Mouse (Mus musculus): ENCODE results near the gene Akap4. TPM values are rescaled to one million over a fixed set of nuclear protein-coding genes. Genes with fewer than 3 reads are reported as not detected.

Gene Akap4
- polyA plus RNA-seq, 1 experiment: not detected

GRCm38 (mm10) chrX:7085878-7086277, 18.6 kb downstream of the Akap4 start:
- no peak for TF ChIP-seq CTCF (IDR thresholded peaks at IDR 0.05; ENCODE audit: extremely low read depth, insufficient read depth, insufficient read length, insufficient replicate concordance)
- no peak for TF ChIP-seq POLR2A (IDR thresholded peaks at IDR 0.05; ENCODE audit: low read depth, low read length)
- WGBS: 46% methylated on average over 1 of the region's 1 CpGs
- H3K27me3 ChIP-seq (ENCODE audit: control insufficient read depth, insufficient read depth, low read length): no peaks in the 10 kb centered on the region
- no peak for DNase-seq (ENCODE audit: low read depth in 1 of 2, low spot score in 2 of 2)
- no peak overlapping the region for H3K27ac ChIP-seq (ENCODE audit: insufficient read depth, low read length)
- H3K4me1 ChIP-seq (ENCODE audit: control insufficient read depth, insufficient read depth, insufficient read length): no peaks in the 10 kb centered on the region
- H3K4me3 ChIP-seq (ENCODE audit: extremely low read depth, insufficient read depth, insufficient read length): no peak overlapping the region
- H3K36me3 ChIP-seq (ENCODE audit: control insufficient read depth, insufficient read depth, low read length): no peaks in the 10 kb centered on the region

GRCm38 (mm10) chrX:7090323-7090722, 23.0 kb downstream of the Akap4 start:
- Histone ChIP-seq H3K36me3 (ENCODE audit: control insufficient read depth, insufficient read depth, low read length) (no peaks in the 10 kb centered on the region), H3K27me3 (ENCODE audit: control insufficient read depth, insufficient read depth, low read length) (no peaks in the 10 kb centered on the region), H3K4me3 (ENCODE audit: extremely low read depth, insufficient read depth, insufficient read length) (no peak overlapping the region), H3K27ac (ENCODE audit: insufficient read depth, low read length) (no peak overlapping the region), H3K4me1 (ENCODE audit: control insufficient read depth, insufficient read depth, insufficient read length) (no peaks in the 10 kb centered on the region)
- DNase-seq (ENCODE audit: low read depth in 1 of 2, low spot score in 2 of 2): no peak
- TF ChIP-seq POLR2A (IDR thresholded peaks at IDR 0.05; ENCODE audit: low read depth, low read length) (no peak), CTCF (IDR thresholded peaks at IDR 0.05; ENCODE audit: extremely low read depth, insufficient read depth, insufficient read length, insufficient replicate concordance) (no peak)

- TF ChIP-seq POLR2A (IDR thresholded peaks at IDR 0.05; ENCODE audit: low read depth, low read length): no peak
- no peak for TF ChIP-seq CTCF (IDR thresholded peaks at IDR 0.05; ENCODE audit: extremely low read depth, insufficient read depth, insufficient read length, insufficient replicate concordance)
- H3K27ac ChIP-seq (ENCODE audit: insufficient read depth, low read length): no peak overlapping the region
- H3K36me3 ChIP-seq (ENCODE audit: control insufficient read depth, insufficient read depth, low read length): no peaks in the 10 kb centered on the region
- no peaks in the 10 kb centered on the region for H3K27me3 ChIP-seq (ENCODE audit: control insufficient read depth, insufficient read depth, low read length)
- H3K4me3 ChIP-seq (ENCODE audit: extremely low read depth, insufficient read depth, insufficient read length): no peak overlapping the region
- no peak for DNase-seq (ENCODE audit: low read depth in 1 of 2, low spot score in 2 of 2)
- H3K4me1 ChIP-seq (ENCODE audit: control insufficient read depth, insufficient read depth, insufficient read length): no peaks in the 10 kb centered on the region
Measured at GRCm38 (mm10) chrX:7102280-7102679, 35.0 kb downstream of the Akap4 start.

GRCm38 (mm10) chrX:7114885-7115284, 47.6 kb downstream of the Akap4 start:
- Histone ChIP-seq H3K27me3 (ENCODE audit: control insufficient read depth, insufficient read depth, low read length) (no peaks in the 10 kb centered on the region), H3K4me3 (ENCODE audit: extremely low read depth, insufficient read depth, insufficient read length) (no peak overlapping the region), H3K27ac (ENCODE audit: insufficient read depth, low read length) (no peak overlapping the region), H3K4me1 (ENCODE audit: control insufficient read depth, insufficient read depth, insufficient read length) (no peaks in the 10 kb centered on the region), H3K36me3 (ENCODE audit: control insufficient read depth, insufficient read depth, low read length) (no peaks in the 10 kb centered on the region)
- TF ChIP-seq CTCF (IDR thresholded peaks at IDR 0.05; ENCODE audit: extremely low read depth, insufficient read depth, insufficient read length, insufficient replicate concordance): no peak
- no peak for TF ChIP-seq POLR2A (IDR thresholded peaks at IDR 0.05; ENCODE audit: low read depth, low read length)
- 80% methylated on average over 3 of the region's 3 CpGs for WGBS
- no peak for DNase-seq (ENCODE audit: low read depth in 1 of 2, low spot score in 2 of 2)

GRCm38 (mm10) chrX:7121618-7122280, 54.4 kb downstream of the Akap4 start:
- H3K4me1 ChIP-seq (ENCODE audit: control insufficient read depth, insufficient read depth, insufficient read length): no peaks in the 10 kb centered on the region
- no peak overlapping the region for H3K27ac ChIP-seq (ENCODE audit: insufficient read depth, low read length)
- H3K4me3 ChIP-seq (ENCODE audit: extremely low read depth, insufficient read depth, insufficient read length): no peak overlapping the region
- no peak for TF ChIP-seq CTCF (IDR thresholded peaks at IDR 0.05; ENCODE audit: extremely low read depth, insufficient read depth, insufficient read length, insufficient replicate concordance)
- no peak for TF ChIP-seq POLR2A (IDR thresholded peaks at IDR 0.05; ENCODE audit: low read depth, low read length)
- no peak for DNase-seq (ENCODE audit: low read depth in 1 of 2, low spot score in 2 of 2)
- WGBS: 60% methylated on average over 4 of the region's 4 CpGs
- H3K36me3 ChIP-seq (ENCODE audit: control insufficient read depth, insufficient read depth, low read length): no peaks in the 10 kb centered on the region
- H3K27me3 ChIP-seq (ENCODE audit: control insufficient read depth, insufficient read depth, low read length): no peaks in the 10 kb centered on the region

Other genes starting within 250 kb of the Akap4 start
- gene Ccnb3, start 25.9 kb upstream of the Akap4 start, polyA plus RNA-seq (2012; rRNA removed): not detected in 2 replicates